Mouse (Mus musculus): ENCODE results near the gene Rasgef1a. TPM values are rescaled to one million over a fixed set of nuclear protein-coding genes. Genes with fewer than 3 reads are reported as not detected.

Rasgef1a gene
- total and polyA plus RNA-seq, 2 experiments from 2014 or later = 13.1 to 25.4 TPM

DNA sequence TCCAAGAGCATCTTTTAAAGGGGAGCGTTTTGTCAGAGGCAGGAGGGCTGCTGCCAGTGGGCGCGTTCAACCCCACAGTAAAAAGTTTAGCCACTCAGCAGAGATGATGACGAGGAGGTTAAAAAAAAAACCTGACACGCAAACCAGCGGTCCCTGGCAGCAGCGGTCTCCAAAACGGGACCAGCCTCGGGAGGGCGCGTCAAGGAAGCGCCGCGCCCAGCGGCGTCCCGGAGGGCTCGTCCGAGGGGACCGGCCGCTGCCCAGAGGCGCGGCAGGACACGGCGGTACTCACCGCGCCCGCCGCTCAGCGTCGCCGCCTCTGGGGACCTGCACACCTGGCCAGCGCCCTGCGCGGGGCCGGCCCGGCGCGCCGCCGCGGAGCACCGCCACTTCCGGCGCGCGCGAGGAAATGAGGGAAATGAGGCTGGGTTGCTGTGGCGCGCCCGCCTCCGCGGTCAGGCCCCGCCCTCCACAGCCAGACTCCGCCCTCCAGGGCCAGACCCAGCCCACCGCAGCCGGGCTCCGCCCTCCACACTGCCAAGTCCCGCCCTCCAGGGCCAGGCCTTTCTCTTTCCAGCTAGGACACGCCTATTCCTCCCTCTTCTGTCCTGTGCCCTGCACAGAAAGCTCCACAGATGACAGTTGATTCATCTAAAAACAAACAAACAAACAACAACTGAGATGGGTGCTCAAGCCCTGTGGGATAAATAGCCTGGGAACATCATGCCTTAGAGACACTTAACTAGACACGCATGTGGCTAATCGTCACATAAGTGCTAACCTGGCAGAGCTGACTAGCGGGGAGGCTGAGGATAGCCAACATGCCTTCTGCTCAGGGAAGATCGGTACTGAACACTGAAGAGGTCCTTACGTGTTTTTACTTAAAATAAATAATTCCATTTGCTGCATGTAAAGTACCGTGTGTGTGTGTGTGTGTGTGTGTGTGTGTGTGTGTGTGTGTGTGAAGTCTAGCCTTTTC lies 127.8 kb downstream of the Rasgef1a start, which contains the start of gene Csgalnact2:
Gene Csgalnact2, minus strand, starts transcription at position 410 of the 979 bp plus-strand sequence.
- Histone ChIP-seq H3K4me3 (ENCODE audit: low read depth, low read length) (peak within 1 kb of the TSS; percentile 75), H3K36me3 (ENCODE audit: insufficient read depth) (no peaks in the 10 kb centered on the region), H3K27ac (ENCODE audit: low read depth, low read length) (peak within 1 kb of the TSS; percentile 79), H3K4me2 (ENCODE audit: low read depth) (peak within 1 kb of the TSS; percentile 74), H3K9ac (peak within 1 kb of the TSS; percentile 73), H3K27me3 (ENCODE audit: insufficient read depth, low read length) (no peaks in the 10 kb centered on the region), H3K4me1 (ENCODE audit: insufficient read depth) (no peaks in the 10 kb centered on the region), H3K9me3 (ENCODE audit: low read length) (no peaks in the 10 kb centered on the region)
- 4% methylated on average over 66 of the region's 66 CpGs for WGBS
- DNase-seq (peak; percentile 91), ATAC-seq (peak; percentile 99)
- TF ChIP-seq CTCF (IDR thresholded peaks at IDR 0.05; ENCODE audit: low read depth) = peak; percentile 27

GRCm38 (mm10) chr6:118140961-118141360 lies 129.7 kb downstream of the Rasgef1a start:
- ATAC-seq (no peak), DNase-seq (no peak)
- no peak overlapping the region for H3K4me3 ChIP-seq (ENCODE audit: low read depth, low read length)
- TF ChIP-seq CTCF (IDR thresholded peaks at IDR 0.05; ENCODE audit: low read depth) = no peak
- H3K27me3 ChIP-seq (ENCODE audit: insufficient read depth, low read length) = no peaks in the 10 kb centered on the region
- H3K36me3 ChIP-seq (ENCODE audit: insufficient read depth) = no peaks in the 10 kb centered on the region
- no peak overlapping the region for H3K27ac ChIP-seq (ENCODE audit: low read depth, low read length)
- H3K4me2 ChIP-seq (ENCODE audit: low read depth) = no peak overlapping the region
- H3K9ac ChIP-seq = no peak overlapping the region
- no peaks in the 10 kb centered on the region for H3K9me3 ChIP-seq (ENCODE audit: low read length)
- no peaks in the 10 kb centered on the region for H3K4me1 ChIP-seq (ENCODE audit: insufficient read depth)
- 88% methylated on average over 6 of the region's 6 CpGs for WGBS

Small RNA genes lying within 50 kb of the gene (microRNA-seq; reads per million reads assigned to microRNA genes)
- gene Mir7044 = 3.1 to 3.9 reads per million in 2 experiments

Other genes starting within 250 kb of the Rasgef1a start
- gene Zfp637, start 170.3 kb upstream of the Rasgef1a start, total RNA-seq (2014; rRNA removed) = 120 and 129 TPM in 2 replicates
- gene Zfp637, start 170.3 kb upstream of the Rasgef1a start, polyA plus RNA-seq (2015; fragmentation: Nextera tagmentation; extraction: Ambion mirVana) = 145 and 152 TPM in 2 replicates
- 24.2 and 24.8 TPM in 2 replicates for gene Zfp239, start 149.3 kb upstream of the Rasgef1a start, total RNA-seq (2014; rRNA removed)
- 16.2 and 16.5 TPM in 2 replicates for gene Zfp239, start 149.3 kb upstream of the Rasgef1a start, polyA plus RNA-seq (2015; fragmentation: Nextera tagmentation; extraction: Ambion mirVana)
- 236 TPM in 2 replicates for gene Hnrnpf, start 111.1 kb upstream of the Rasgef1a start, total RNA-seq (2014; rRNA removed)
- gene Hnrnpf, start 111.1 kb upstream of the Rasgef1a start, polyA plus RNA-seq (2015; fragmentation: Nextera tagmentation; extraction: Ambion mirVana) = 216 and 225 TPM in 2 replicates
- not detected in 2 replicates for gene Fxyd4, start 73.7 kb upstream of the Rasgef1a start, total RNA-seq (2014; rRNA removed)
- gene Fxyd4, start 73.7 kb upstream of the Rasgef1a start, polyA plus RNA-seq (2015; fragmentation: Nextera tagmentation; extraction: Ambion mirVana) = 0.33 and 0.47 TPM in 2 replicates
- gene Csgalnact2, start 127.7 kb downstream of the Rasgef1a start, total RNA-seq (2014; rRNA removed) = 18.1 and 20.4 TPM in 2 replicates
- gene Csgalnact2, start 127.7 kb downstream of the Rasgef1a start, polyA plus RNA-seq (2015; fragmentation: Nextera tagmentation; extraction: Ambion mirVana) = 8.6 and 11.1 TPM in 2 replicates
- gene Ret, start 186.3 kb downstream of the Rasgef1a start, total RNA-seq (2014; rRNA removed) = 6.8 and 11.3 TPM in 2 replicates
- 2.1 and 3.8 TPM in 2 replicates for gene Ret, start 186.3 kb downstream of the Rasgef1a start, polyA plus RNA-seq (2015; fragmentation: Nextera tagmentation; extraction: Ambion mirVana)

All from forebrain, postnatal 0 days (tissue).